Mouse (Mus musculus) gastrocnemius, postnatal 4 days (tissue): Measurements from ENCODE around the gene Iqschfp. TPM values are rescaled to one million over a fixed set of nuclear protein-coding genes. Genes with fewer than 3 reads are reported as not detected.

Experiments used
- total RNA-seq, 2 experiments: library from RNA; stranded (reverse); gene quantifications; 2 replicates each; pipeline ENCODE4 v1.2.3; 2021

Iqschfp gene
- total RNA-seq, 2 experiments from 2014 or later: not detected

Other genes starting within 250 kb of the Iqschfp start
- gene Iqcj, start within 50 bp of the Iqschfp start, total RNA-seq: not detected
- gene Schip1, start 172.6 kb downstream of the Iqschfp start, total RNA-seq: 10 to 100 TPM; 76.4 to 77.8 TPM